In the genomic region with DNA sequence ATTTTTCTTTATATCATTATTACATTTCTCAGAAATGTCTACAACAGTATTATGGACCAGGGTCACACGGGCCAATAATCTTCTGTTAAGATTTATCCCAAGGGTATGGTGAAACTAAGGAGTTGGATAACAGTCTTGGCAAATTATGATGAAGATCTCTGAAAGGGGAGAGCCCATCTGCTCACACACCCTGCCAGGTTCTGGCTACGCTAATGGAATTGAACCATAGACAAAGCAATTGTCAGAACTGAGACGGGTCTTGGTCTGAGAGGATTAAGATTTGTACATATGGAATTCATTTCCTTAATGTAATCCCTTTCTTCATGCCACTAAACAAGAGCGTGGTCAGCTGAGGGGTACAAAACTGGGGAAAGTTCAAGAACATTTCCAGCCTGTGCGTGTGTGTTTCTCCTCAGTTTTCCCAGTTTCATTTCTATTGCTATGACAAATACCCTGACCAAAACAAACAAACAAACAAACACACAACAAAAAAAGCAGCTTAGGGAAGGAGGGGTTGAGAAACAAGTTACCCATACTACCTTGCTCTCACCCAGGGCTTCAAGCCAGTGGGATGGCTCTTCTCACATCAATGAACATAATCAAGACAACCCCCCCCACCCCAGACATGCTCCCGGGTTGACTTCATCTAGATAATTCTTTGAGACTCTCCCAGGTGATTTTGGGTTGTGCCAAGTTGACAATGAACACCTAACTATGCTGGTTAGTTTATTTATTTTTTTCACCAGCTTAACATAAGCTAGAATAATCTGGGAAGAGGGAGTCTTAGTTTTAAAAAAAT, we compare ENCODE assay signal across 16 mouse cellular contexts.
"Had no signal": no experiment of that assay in that cellular context is flagged by ENCODE, and none has a peak within 500 bp of the region (broad histone marks: within the 10 kb centered on the region; RNA-seq: fewer than 3 reads in every experiment).

No protein-coding gene starts in this region.

- H3K27me3 ChIP-seq: kidney, embryonic 15.5 days; liver, embryonic 13.5 days; lung, embryonic 15.5 days; megakaryocyte, embryonic 14.5 days had no signal

- DNase-seq: kidney, postnatal 14 days; liver; liver, embryonic 13.5 days; liver, postnatal 0 days; lung, postnatal 14 days; right cerebral cortex, adult 18-20 months; thymus, adult 18-20 months; thymus, postnatal 14 days had no signal

- H3K27ac ChIP-seq: kidney, embryonic 15.5 days; left cerebral cortex, adult 2 months; limb, embryonic 12.5 days; liver, embryonic 13.5 days; lung, embryonic 15.5 days; macrophage; stomach, postnatal 0 days had no signal

- H3K36me3 ChIP-seq: kidney, embryonic 15.5 days; limb, embryonic 12.5 days; liver, embryonic 13.5 days; lung, embryonic 15.5 days had no signal

- H3K9ac ChIP-seq: kidney, embryonic 15.5 days; limb, embryonic 12.5 days; liver, embryonic 13.5 days; liver, postnatal 0 days; lung, embryonic 15.5 days had no signal

- H3K9me3 ChIP-seq: kidney, embryonic 15.5 days; liver, embryonic 13.5 days; lung, embryonic 15.5 days; megakaryocyte, embryonic 14.5 days had no signal

- H3K4me1 ChIP-seq: kidney, embryonic 15.5 days; liver, embryonic 13.5 days; lung, embryonic 15.5 days; megakaryocyte, embryonic 14.5 days had no signal

- H3K4me3 ChIP-seq: kidney, embryonic 15.5 days; left cerebral cortex, adult 2 months; limb, embryonic 12.5 days; liver, embryonic 13.5 days; lung, embryonic 15.5 days; megakaryocyte, embryonic 14.5 days had no signal

- ATAC-seq: liver, postnatal 0 days had no signal

- H3K4me2 ChIP-seq: kidney, embryonic 15.5 days; limb, embryonic 12.5 days; liver, embryonic 13.5 days; lung, embryonic 15.5 days; midbrain, embryonic 11.5 days had no signal
